Mouse (Mus musculus) erythroblast, embryonic 14.5 days (primary cell): ENCODE results near the gene Gpr107.

ENCODE experiments used
- GATA1 ChIP-seq: IDR thresholded peaks from 2 replicates; pipeline ENCODE4 v1.6.1; 2012; ENCODE audit warnings: low read length, inconsistent platforms, mixed read lengths
- TAL1 ChIP-seq: IDR thresholded peaks from 3 replicates; pipeline ENCODE4 v1.6.1; 2012; ENCODE audit warnings: low read length, inconsistent platforms, mixed read lengths

- TF ChIP-seq TAL1 (no peak), GATA1 (no peak)
These were observed 22.2 kb upstream of the Gpr107 start for GRCm38 (mm10) chr2:31129742-31130518.
